Mouse (Mus musculus) frontal cortex, postnatal 25 days (tissue): ENCODE measurements around the gene Crebrf.

Source experiments
- DNase-seq, 2 experiments: peaks; one replicate each; pipeline ENCODE4 v3.0.0; 2022; ENCODE audit warnings: low spot score in 2 of 2

The Crebrf gene

DNA sequence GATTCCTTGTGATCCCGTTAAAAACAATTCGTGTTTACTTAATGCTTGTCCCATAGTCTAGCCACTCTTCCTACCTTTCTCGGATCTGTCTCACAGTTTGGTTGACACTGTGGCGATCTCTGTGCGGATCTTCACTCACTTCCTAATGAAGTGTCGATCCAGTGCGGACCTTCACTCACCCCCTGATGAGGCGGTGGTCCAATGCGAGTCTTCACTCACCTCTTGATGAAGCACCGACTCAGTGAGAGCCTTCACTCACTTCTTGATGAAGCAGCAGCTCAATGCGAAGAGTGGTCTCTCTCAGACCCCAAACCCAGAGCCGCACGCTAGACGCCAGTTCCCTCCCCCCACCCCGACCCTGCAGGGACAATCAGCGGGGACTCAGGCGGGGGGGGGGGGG lies 110.7 kb downstream of the Crebrf start:
- DNase-seq, result no peak
